Mouse (Mus musculus): ENCODE data around the gene Lig4. TPM values are rescaled to one million over a fixed set of nuclear protein-coding genes. Genes with fewer than 3 reads are reported as not detected.

Gene Lig4
- under 1 TPM; 0.07 to 0.67 TPM for polyA plus RNA-seq (2012; fragmentation: generic; extraction: Trizol)

GRCm38 (mm10) chr8:9977573-9978314 is at the start of gene Lig4, which contains the start of gene Abhd13:
Lig4 (minus strand) TSS chr8:9977686.
Abhd13 (plus strand) TSS chr8:9977707.

GRCm38 (mm10) chr8:10006156-10006985 is 28.9 kb upstream of the Lig4 start, which contains the start of gene Tnfsf13b:
Tnfsf13b (plus strand) TSS chr8:10006467.

Other genes starting within 250 kb of the Lig4 start
- gene Fam155a, start 206.5 kb downstream of the Lig4 start, polyA plus RNA-seq (2012; fragmentation: generic; extraction: Trizol): not detected
- not detected for gene Gm10217, start 113.4 kb downstream of the Lig4 start, polyA plus RNA-seq (2012; fragmentation: generic; extraction: Trizol)
- 1 to 10 TPM in 1 of 2 experiments, under 1 TPM in 1; 0.55 to 3.5 TPM for gene Abhd13, start within 50 bp of the Lig4 start, polyA plus RNA-seq (2012; fragmentation: generic; extraction: Trizol)
- under 1 TPM in 1 of 2 experiments, not detected in 1; 0.07 TPM for gene Tnfsf13b, start 28.8 kb upstream of the Lig4 start, polyA plus RNA-seq (2012; fragmentation: generic; extraction: Trizol)
- gene Myo16, start 176.2 kb upstream of the Lig4 start, polyA plus RNA-seq (2012; fragmentation: generic; extraction: Trizol): under 1 TPM in 1 of 2 experiments, not detected in 1; 0.01 TPM